Mouse (Mus musculus): Measurements from ENCODE around the gene Adcy9. TPM values are rescaled to one million over a fixed set of nuclear protein-coding genes. Genes with fewer than 3 reads are reported as not detected.

Adcy9 gene
- polyA plus RNA-seq, 1 experiment from 2014 or later = 1.5 TPM

- no peak for TF ChIP-seq CTCF (IDR thresholded peaks at IDR 0.05; ENCODE audit: low read depth)
- WGBS = 74% methylated on average over 6 of the region's 6 CpGs
- no peaks in the 10 kb centered on the region for H3K9me3 ChIP-seq (ENCODE audit: control insufficient read depth)
- H3K27me3 ChIP-seq (replicated peaks; ENCODE audit: control insufficient read depth, insufficient read depth, low read length) = no peaks in the 10 kb centered on the region
- H3K36me3 ChIP-seq (ENCODE audit: control insufficient read depth, insufficient read depth) = no peaks in the 10 kb centered on the region
- H3K27ac ChIP-seq (ENCODE audit: low read depth, low read length) = no peak overlapping the region
- no peak for ATAC-seq
- H3K4me1 ChIP-seq (replicated peaks; ENCODE audit: control insufficient read depth, insufficient read depth, low read length) = no peaks in the 10 kb centered on the region
- H3K4me3 ChIP-seq (ENCODE audit: low read depth, low read length) = no peak overlapping the region
- H3K4me2 ChIP-seq (replicated peaks; ENCODE audit: low read depth) = no peak overlapping the region
- no peak overlapping the region for H3K9ac ChIP-seq (ENCODE audit: low read depth, low read length)
These were observed 14.2 kb downstream of the Adcy9 start for GRCm38 (mm10) chr16:4406047-4406586.

DNA sequence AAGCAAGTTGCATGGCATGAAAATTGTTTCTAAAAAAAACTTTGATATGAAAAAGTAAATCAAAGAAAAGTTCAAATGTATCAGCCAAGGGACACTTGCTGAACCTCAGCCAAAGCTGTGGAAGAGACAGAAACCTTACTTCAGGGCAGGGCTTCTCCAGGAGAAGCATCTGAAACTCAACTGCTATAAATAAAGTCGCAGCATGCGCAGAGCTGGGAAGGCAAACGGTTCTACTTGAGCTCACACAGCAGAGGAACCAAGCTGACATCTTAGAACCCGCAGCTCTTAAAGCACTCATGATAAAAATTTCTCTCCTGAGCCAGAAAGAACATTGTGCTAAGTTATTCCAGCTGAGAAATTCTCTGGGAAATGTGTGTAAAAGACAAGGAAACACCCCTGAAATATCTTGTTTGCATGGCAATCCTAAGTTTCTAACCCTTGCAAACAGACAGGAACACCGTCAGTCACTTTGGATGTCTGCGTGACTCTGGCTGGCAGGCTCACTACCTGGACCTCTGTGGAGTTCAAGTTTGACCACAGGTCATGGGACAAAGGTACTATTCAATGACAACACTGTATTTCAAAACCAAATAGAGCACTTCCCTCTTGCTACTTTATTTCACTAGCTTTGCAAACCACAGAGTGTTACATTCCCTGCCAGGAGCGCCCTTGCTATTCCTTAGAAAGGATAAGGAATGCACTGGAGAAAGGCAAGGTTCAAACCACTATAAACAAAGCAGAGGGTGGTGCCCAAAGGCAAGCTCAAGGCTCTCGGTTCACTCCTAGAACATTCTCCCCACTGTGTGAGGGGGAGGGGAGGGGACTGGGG is 15.2 kb downstream of the Adcy9 start:
- no peak for ATAC-seq
- Histone ChIP-seq H3K4me3 (ENCODE audit: low read depth, low read length) (no peak overlapping the region), H3K9me3 (ENCODE audit: control insufficient read depth) (no peaks in the 10 kb centered on the region), H3K27me3 (replicated peaks; ENCODE audit: control insufficient read depth, insufficient read depth, low read length) (no peaks in the 10 kb centered on the region), H3K9ac (ENCODE audit: low read depth, low read length) (no peak overlapping the region), H3K4me1 (replicated peaks; ENCODE audit: control insufficient read depth, insufficient read depth, low read length) (no peaks in the 10 kb centered on the region), H3K36me3 (ENCODE audit: control insufficient read depth, insufficient read depth) (no peaks in the 10 kb centered on the region), H3K27ac (ENCODE audit: low read depth, low read length) (no peak overlapping the region), H3K4me2 (replicated peaks; ENCODE audit: low read depth) (no peak overlapping the region; the same call in 1 of the 2 replicates)
- WGBS = 46% methylated on average over 8 of the region's 8 CpGs
- no peak for TF ChIP-seq CTCF (IDR thresholded peaks at IDR 0.05; ENCODE audit: low read depth)

GRCm38 (mm10) chr16:4401109-4401508 is 19.2 kb downstream of the Adcy9 start:
- ATAC-seq = no peak
- Histone ChIP-seq H3K9me3 (ENCODE audit: control insufficient read depth) (no peaks in the 10 kb centered on the region), H3K4me3 (ENCODE audit: low read depth, low read length) (no peak overlapping the region), H3K4me1 (replicated peaks; ENCODE audit: control insufficient read depth, insufficient read depth, low read length) (no peaks in the 10 kb centered on the region), H3K27ac (ENCODE audit: low read depth, low read length) (no peak overlapping the region), H3K27me3 (replicated peaks; ENCODE audit: control insufficient read depth, insufficient read depth, low read length) (no peaks in the 10 kb centered on the region), H3K4me2 (replicated peaks; ENCODE audit: low read depth) (no peak overlapping the region), H3K9ac (ENCODE audit: low read depth, low read length) (no peak overlapping the region), H3K36me3 (ENCODE audit: control insufficient read depth, insufficient read depth) (no peaks in the 10 kb centered on the region)
- 89% methylated on average over 1 of the region's 1 CpGs for WGBS
- no peak for TF ChIP-seq CTCF (IDR thresholded peaks at IDR 0.05; ENCODE audit: low read depth)

GRCm38 (mm10) chr16:4399471-4400223 is 20.7 kb downstream of the Adcy9 start:
- 68% methylated on average over 5 of the region's 5 CpGs for WGBS
- Histone ChIP-seq H3K4me3 (ENCODE audit: low read depth, low read length) (no peak overlapping the region), H3K27me3 (replicated peaks; ENCODE audit: control insufficient read depth, insufficient read depth, low read length) (no peaks in the 10 kb centered on the region), H3K4me1 (replicated peaks; ENCODE audit: control insufficient read depth, insufficient read depth, low read length) (no peaks in the 10 kb centered on the region), H3K9me3 (ENCODE audit: control insufficient read depth) (no peaks in the 10 kb centered on the region), H3K4me2 (replicated peaks; ENCODE audit: low read depth) (no peak overlapping the region), H3K27ac (ENCODE audit: low read depth, low read length) (no peak overlapping the region), H3K36me3 (ENCODE audit: control insufficient read depth, insufficient read depth) (no peaks in the 10 kb centered on the region), H3K9ac (ENCODE audit: low read depth, low read length) (no peak overlapping the region)
- TF ChIP-seq CTCF (IDR thresholded peaks at IDR 0.05; ENCODE audit: low read depth) = no peak
- ATAC-seq = no peak

- H3K4me2 ChIP-seq (replicated peaks; ENCODE audit: low read depth) = no peak overlapping the region
- H3K4me3 ChIP-seq (ENCODE audit: low read depth, low read length) = no peak overlapping the region
- H3K4me1 ChIP-seq (replicated peaks; ENCODE audit: control insufficient read depth, insufficient read depth, low read length) = no peaks in the 10 kb centered on the region
- H3K27me3 ChIP-seq (replicated peaks; ENCODE audit: control insufficient read depth, insufficient read depth, low read length) = no peaks in the 10 kb centered on the region
- H3K36me3 ChIP-seq (ENCODE audit: control insufficient read depth, insufficient read depth) = no peaks in the 10 kb centered on the region
- H3K9me3 ChIP-seq (ENCODE audit: control insufficient read depth) = no peaks in the 10 kb centered on the region
- no peak for TF ChIP-seq CTCF (IDR thresholded peaks at IDR 0.05; ENCODE audit: low read depth)
- WGBS = 73% methylated on average over 2 of the region's 2 CpGs
- no peak overlapping the region for H3K9ac ChIP-seq (ENCODE audit: low read depth, low read length)
- ATAC-seq = no peak
- H3K27ac ChIP-seq (ENCODE audit: low read depth, low read length) = no peak overlapping the region
These were observed 21.5 kb downstream of the Adcy9 start for GRCm38 (mm10) chr16:4398782-4399181.

- no peak for ATAC-seq
- Histone ChIP-seq H3K4me1 (replicated peaks; ENCODE audit: control insufficient read depth, insufficient read depth, low read length) (no peaks in the 10 kb centered on the region), H3K27ac (ENCODE audit: low read depth, low read length) (no peak overlapping the region), H3K4me3 (ENCODE audit: low read depth, low read length) (no peak overlapping the region), H3K9me3 (ENCODE audit: control insufficient read depth) (no peaks in the 10 kb centered on the region), H3K27me3 (replicated peaks; ENCODE audit: control insufficient read depth, insufficient read depth, low read length) (no peaks in the 10 kb centered on the region), H3K9ac (ENCODE audit: low read depth, low read length) (no peak overlapping the region), H3K4me2 (replicated peaks; ENCODE audit: low read depth) (no peak overlapping the region), H3K36me3 (ENCODE audit: control insufficient read depth, insufficient read depth) (no peaks in the 10 kb centered on the region)
- TF ChIP-seq CTCF (IDR thresholded peaks at IDR 0.05; ENCODE audit: low read depth) = no peak
- WGBS = 85% methylated on average over 7 of the region's 7 CpGs
These were observed 22.7 kb downstream of the Adcy9 start for GRCm38 (mm10) chr16:4397636-4398035.

Data from intestine, postnatal 0 days (tissue).